Mouse (Mus musculus): ENCODE data around the gene Dcaf15.
A peak's percentile ranks its signal among the peaks of the same experiment; 100 is the strongest.

Gene Dcaf15

DNA sequence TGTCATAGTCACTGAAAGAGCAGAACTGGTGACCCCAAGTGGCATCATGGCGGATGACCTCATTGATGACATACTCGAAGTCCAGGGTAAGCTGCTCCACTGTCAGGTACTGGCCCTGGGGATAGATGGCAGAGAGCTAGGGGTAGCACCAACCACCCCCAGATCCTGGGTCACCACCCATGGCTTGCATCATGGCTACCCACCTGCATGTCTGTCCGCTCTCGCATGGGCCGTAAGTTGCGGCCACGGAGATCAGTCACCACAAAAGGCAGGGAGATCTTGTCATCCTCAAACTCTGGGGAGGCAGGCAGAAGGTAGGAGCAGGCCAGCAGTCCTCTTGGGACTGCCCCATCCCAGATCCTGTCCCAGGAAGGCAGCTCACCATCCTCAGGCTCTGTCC is 6.2 kb downstream of the Dcaf15 start:
- DNase-seq: no peak

DNA sequence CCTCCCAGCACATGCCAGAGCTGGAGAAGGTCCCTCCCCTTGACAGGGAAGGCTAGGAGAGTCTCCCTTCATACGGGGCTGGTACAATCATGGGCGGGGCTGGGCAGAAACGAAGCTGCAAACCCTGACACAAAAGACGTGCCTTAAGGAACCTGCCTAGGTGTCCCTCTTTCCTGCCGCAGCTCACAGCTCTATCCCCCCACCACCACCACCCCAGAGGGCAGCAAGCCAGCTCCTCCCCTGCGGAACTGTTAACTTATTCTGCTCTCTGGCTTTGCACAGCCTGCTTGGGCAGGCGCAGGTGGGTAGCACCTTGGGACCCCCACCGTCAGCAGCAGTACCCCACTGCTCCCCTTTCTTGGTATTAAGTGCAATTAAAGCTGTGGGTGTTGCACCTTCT is 8.5 kb downstream of the Dcaf15 start:
- no peak for DNase-seq

DNA sequence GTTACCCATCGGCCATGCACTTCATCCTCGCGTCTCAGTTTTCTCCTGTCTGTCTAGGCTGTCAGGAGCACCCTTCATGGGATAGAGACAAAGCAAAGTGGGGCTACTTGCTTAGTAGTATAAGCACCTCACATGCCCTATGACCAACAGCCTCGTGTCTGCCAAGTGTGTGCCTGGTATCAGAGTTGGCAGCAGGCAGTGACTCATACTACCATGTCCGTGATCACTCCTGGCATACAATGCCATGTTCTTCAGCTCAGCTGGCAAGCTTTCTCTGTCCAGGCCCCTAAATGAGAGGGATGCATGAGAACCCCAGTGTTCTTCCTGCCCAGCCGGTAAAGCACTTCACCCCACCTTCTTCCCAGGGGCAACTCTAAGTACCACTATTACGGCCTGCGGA is 14.0 kb downstream of the Dcaf15 start:
- DNase-seq: no peak

DNA sequence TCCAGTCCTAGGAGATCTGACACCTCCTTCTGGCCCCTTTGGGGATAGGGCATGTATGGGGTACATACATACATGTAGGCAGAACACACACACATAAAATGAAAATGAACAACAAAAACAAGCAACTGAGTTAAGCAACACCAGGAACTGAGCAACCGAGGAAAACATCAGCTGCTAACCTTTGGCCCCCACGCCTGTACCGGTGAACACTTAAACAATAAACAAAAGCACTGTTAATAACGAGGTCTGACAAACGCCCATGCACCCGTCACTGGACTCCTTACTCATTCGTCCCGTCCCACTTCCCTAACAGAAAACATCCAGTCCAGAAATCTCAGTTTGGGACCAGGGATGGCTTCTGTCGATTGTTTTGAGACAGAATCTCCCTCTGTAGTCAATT is 15.3 kb downstream of the Dcaf15 start:
- DNase-seq: no peak

DNA sequence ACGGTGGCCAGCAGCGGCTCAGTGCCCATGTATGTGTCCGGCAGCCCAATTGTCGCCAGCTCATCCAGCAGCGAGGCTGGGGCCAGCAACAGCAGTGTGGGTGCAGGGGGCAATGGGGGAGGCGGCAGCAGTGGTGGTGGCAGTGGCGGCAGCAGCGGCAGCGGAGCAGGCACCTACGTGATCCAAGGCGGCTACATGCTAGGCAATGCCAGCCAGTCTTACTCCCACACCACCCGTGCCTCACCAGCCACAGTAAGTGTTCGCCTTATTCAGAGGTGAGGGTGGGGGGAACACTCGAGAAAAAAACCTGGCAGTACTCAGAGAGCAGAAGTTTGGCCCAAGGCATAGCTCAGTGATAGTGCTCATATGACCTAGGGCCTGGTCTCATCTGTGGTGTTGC is 16.7 kb downstream of the Dcaf15 start:
- DNase-seq: no peak

DNA sequence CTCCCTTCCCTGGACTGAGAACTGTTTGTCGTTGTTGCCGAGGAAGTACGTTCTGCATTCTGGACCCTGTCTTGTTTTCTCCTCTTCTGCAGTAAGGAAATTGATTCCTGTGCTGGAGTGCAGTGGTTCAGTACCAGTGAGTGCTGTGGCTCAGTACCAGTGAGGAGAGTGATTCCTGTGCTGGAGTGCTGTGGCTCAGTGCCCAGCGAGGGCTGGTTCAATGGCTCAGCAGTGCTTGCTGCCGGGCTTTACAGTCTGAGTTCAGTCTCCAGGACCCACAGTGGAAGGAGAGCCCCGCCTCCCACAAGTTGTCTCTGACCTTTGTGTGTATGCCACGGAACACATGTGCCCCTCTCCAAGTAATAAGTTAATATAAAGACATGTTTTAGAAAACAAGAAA is 17.4 kb downstream of the Dcaf15 start:
- DNase-seq: no peak

DNA sequence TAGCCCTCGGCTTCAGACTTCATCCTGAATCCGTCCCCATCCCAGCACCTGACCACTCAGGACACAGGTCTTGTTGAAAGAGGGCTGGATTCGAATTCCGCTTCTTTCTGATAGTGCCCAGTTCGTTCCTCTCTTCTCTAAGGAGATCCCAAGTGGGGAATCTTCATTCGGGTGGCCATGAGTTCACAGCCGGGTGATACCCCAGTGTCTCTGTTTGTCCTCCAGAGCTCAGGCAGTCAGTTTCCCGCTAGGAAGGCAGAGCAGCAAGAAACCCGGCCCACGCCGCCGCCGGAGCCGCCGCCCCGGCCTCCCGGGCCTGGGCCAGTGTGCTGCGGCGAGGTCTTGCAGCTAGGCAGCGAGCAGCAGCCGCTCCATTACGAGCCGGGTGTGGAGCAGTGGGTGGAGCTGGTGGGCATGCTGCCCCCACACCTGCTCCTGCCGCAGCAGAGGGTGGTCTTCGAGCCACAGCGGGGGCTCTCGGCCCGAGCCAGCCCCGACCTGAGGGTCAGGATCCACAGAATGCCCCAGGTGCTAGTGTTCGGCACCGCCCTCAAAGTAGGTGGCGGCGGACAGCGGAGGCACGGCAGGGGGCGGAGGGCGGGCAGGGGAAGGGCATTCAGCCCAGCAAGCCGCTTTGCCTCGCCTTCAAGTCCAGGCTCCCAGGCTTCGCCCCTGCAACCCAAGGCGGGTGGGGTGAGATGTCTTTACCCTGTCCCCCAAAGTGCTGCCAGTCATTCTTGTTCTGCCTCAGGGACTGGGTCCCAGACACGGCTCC is 20.0 kb downstream of the Dcaf15 start:
- DNase-seq: peak; percentile 24 to 38

DNA sequence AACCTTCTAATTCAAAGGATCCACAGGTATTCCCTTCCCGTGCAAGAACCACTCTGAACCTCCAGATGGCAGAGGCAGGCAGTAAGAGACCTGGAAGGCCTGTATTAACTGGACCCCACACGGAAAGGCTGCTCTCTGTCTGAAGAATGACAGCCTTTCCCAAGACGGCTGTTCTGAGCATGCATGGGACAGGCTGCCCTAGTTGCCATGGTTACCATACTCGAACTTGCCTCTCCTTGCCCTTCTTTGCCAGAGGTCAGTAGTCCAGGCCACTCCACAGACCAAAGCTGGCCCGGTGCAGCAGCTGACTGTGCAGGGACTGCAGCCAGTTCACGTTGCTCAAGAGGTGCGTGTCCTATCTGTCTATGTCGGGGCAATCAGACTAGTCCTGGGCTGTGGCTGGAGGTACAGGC is 20.7 kb downstream of the Dcaf15 start:
- DNase-seq: peak; percentile 42 to 52

DNA sequence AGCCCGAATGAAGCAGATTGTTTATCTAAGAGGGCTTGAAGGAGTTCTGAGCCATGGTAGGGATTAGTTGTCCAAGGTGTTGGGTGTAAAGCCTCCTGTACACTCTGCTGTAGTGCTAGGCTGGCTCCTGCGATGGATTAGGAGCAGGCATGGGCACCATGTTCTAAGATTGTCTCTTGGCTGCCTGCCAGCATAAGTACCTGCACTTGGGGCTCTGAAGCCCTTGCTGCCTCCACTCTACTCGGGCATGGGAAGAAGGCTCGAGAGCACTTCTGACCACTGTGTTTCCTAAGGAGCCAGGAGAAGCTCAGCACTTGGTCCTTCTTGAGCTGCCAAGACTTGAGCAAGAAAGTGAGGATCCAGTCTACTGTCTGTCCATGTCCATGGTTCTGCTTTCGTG is 25.4 kb downstream of the Dcaf15 start:
- DNase-seq: no peak

DNA sequence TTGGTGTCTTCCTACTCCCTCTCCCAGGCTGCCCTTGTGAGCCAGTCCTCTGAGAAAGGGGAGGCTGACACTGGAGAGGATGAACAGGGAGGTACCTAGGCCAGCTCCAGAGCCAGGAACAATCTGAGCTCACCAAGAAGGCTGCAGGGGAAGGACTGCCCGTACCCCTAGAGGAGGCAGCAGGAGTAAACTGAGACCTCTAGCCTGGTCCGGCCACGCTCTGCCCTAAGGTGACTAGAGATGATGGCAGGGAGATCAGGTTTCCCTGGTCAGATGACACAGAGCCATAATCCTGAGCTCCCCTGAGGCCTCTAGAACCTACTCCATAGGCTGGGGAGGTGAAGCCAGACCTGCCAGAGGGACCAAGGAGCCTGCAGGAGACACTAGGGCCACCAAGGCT is 27.7 kb downstream of the Dcaf15 start:
- no peak for DNase-seq

DNA sequence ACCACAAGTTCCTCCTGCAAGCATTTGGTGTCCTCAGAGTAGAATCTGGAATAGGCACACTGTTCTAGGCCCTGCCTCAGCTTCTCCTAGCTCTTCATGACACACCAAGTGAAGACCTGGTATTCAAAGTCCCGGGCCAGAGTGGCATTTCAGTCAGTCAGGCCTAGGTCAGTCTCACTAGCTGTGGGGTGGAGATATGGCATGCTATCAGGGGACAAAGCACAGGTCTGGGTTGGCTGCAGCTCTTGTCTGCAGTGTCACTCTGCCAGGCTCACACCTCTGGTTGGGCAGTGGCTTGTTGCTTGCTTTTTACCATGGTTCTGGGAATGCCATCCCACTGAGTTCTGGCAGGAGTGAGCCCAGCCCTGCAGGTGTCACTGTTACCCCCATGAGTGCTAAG is 28.2 kb downstream of the Dcaf15 start:
- DNase-seq: no peak

DNA sequence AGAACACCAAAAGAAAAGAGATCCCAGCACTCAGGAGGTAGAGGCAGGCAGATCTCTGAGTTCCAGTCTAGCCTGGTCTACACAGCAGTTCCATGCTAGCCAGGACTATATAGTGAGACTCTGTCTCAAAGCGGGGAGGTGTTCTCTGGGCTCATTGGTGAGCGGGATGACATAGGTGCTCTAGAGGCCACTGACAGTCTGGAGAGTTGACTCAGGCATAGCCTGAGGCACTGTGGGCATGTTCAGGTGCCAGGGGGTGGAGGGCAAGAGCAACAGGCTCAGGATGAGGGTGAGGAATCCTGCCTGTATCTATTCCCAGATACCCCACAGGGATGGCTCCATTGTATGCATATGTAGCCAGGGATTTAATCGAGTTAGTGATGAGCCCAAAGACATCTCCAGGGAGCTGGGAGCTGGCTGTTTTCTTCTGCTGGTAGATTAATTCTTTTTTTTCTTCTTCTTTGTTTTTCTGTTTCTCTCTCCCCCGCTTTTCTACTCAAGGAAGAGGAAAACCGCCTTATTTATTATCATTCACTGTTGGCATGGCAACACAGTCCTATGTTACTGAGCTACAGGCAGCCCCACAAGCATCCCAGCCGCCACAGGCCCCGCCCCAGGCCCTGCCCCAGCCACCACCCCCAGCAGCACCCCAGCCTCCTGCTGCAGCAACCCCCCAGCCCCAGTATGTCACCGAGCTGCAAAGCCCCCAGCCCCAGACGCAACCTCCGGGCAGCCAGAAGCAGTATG is 31.2 kb downstream of the Dcaf15 start:
- no peak for DNase-seq

DNA sequence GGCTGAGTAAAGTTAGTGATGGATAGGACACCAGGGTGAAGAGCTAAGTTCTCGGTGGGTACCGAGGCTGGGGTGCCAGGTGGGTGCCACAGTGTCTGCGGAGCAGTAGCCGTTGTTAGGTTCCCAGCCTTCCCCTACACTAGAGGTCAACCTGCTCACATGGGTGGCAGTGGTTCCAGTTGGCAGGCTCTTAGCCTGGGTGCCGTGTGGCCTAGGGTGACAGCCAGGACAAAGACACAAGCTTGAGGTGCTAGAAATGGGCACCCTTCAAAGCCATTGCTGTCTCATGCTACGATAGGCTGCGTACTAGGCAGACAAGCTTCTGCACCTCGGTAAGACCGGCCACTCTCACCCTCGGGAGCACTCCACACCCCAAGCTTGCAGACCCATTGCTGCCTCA is 32.2 kb downstream of the Dcaf15 start:
- no peak for DNase-seq

DNA sequence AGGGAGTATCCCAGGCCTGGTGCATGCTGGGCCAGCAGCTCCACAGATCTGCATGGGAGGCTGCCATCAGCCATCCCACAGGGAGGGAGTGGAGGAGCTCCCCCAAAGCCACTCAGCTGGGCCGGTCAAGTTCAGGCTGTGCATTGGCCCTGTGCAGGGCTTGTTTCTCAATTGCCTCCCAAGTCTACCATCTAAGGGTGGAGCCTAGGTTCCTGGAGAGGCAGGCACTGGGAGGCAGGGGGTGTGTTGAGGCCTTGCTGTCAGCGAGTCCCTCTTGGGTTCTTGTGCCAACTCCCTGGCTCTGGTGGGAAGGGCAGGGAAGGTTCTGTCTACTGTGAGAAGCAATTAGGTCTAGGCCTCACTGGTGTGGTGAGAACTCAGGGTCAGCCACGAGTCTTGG is 32.6 kb downstream of the Dcaf15 start:
- no peak for DNase-seq

DNA sequence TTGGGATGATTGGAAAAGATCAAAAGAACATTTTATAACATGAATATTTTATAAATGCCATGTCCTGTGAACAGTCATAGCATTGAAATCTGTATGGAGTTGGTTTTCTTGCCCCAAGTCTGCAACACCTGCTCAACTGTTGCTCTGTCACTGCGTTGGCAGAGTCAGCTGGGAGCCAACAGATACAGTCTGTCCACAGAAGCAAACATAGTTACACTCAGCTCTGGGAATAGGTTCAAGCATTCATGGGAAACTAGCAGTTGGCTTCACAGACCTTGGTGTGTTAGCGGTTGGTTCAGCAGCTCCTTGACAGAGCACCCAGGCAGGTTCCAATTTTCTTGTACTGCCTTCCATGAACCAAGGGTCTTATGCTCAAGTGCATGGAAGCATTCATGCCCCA is 33.9 kb downstream of the Dcaf15 start:
- no peak for DNase-seq

DNA sequence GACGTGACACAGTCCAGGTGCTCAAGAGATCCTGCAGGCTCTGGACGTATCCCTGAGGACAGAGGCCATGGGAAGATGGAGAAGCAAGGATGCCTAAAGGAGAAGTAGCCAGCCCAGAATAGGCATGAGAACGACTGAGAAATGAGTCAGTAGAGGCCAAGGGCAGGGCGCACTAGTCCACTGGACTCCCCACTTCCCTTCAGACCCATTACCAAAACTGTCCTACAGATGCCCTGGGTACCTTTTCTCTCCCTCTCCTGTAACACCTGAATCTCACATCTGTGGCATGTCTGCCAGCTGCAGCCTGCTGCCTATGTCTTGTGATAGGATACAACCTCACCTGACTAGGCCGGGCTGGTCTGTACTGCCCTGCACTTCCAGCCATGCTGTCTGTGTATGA is 34.3 kb downstream of the Dcaf15 start:
- no peak for DNase-seq

DNA sequence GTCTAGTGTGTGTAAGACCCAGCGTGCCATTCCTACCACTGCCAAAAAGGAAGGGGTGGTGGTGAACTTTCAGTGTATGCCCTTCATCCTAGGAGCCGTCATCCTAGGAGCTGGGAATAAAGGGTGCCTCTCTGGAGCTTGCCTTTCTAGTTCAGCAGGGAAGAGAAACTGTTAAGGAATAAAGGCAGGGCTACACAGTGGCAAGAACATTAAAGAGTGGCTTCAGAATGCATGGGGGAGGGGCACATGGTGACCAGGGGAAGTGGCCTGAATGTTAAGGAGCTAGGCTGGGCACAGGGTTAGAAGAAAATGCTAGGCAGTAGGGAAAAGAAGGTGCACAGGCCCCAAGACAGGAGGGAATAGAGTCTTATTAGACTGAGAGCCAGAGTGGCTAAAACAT is 34.8 kb downstream of the Dcaf15 start:
- DNase-seq: no peak

DNA sequence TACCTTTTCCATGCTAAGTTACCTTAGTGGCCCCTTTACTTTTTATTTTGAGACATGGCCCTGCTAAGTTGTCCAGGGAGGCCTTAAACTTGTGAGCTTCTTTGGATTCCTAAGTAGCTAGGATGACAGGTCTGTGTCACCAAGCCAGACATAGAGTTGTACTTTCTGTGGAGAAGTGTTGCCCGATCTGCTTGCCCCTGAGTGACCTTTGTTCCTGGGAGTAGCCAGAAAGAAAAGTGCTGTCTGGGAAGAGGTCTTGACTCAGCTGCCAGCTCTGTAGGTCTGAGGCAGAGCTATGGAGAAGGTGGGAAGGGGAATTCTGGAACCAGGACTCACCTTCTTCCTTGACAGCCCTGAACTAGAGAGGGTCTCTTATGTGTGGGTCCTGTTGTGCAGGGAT is 35.4 kb downstream of the Dcaf15 start:
- no peak for DNase-seq

DNA sequence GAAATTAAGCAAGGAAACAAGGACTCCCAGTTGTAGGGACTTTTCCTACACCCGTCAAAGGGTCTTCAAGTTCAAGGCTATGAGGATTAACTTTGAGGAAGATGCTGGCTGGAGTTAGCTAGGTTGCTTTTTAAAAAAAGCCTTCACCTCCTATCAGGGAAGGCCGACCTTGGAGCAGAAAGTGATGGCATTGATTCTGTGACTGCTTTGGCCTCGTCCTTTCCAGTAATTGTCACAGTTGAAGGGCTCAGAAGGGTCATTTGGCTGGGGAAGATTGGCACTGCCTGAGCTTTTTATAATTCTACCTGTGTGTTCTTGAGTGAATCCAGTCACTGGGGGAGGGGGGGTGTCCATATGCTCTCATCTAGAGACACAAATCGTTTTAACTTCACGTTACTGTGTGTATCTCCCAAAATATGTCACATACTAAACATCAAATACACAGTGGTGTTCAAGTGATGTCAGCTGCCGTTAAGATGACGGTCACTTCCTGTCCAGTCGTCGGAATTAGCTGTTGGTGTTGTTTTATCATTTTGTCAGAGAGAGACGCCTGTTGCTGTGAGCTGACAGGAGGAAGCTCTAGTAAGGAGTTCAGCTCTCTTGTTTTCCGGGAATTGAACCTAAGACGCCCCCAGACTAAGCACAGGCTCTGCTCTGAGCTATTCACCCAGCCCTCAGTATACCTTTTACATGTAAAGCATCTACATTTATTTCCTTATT is 36.1 kb downstream of the Dcaf15 start:
- no peak for DNase-seq

DNA sequence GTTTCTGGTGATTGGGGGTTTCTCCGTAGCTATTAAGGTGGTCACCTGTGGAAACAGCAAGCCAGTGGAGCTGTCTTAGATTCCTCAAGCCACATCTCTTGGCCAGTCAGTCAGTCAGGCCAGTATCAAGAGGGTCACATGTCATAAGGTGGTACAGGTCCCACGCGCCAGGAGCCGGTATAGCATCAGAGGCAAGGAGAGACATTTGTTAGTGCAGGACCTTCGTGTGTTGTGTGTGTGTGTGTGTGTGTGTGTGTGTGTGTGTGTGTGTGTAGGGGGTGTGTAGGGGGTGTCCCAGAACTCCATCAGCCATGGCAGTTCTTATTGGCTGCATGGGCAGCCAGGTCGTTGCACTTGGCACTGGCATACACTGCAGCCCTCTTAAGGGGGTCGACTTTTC is 36.7 kb downstream of the Dcaf15 start:
- DNase-seq: no peak

DNA sequence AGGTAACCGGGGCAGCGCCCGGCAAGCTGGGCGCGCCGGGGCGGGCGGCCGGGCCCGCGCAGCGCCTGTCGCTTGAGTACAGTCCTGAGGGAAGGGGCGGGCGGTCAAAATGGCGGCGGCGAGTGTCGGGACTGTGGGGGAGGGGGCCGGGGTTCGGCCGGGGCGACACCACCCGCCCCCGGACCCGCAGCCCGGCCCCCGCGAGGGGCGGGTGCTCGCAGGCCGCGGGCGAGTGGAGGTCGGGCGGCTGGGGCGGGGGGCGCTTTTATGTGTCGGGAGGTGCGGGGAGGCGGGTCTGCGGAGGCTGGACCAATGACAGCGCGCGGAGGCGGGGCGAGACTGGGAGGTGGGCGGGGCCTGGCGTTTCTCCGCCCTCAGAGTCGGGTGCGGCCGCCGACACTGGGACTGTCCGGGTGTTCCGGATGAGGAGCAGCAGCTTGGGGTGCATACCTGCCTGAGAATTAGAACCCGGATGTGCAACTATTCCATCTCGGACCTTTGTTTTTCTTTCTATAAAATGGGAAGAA is 37.5 kb downstream of the Dcaf15 start:
- DNase-seq: peak; percentile 98 to 99

DNA sequence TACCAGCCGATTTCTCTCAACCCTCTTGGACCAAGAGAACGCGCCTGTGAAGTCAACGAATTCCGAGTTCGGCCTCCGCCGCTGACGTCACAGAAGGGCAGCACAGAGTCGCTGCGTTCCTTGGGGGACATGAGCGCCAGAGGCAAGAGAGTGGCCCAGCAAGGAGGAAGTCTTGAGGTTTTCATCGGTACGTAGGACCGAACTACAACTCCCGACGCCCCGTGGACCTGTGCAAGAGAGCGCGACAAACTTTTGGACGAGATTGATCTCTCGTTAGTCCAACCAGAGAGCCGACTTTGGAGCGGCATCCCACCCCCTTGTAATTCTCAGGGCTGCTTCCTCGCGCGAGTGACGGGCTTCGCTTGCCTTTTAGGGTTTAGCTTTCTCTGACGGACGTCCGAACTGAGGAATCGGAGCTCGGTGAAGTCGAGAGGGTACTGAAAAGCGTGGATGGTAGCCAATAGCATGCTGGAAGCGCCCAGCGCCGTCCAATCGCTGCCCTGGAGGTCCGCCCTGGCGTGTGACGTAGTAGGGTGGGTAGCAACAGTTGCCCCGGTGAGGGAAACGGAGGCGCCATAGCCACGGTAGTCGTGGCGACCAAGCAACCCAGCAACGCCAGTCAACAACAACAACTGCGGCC is 38.2 kb downstream of the Dcaf15 start, which contains the start of gene Rfx1:
Rfx1 (plus strand) TSS at position 544 of the 640 bp plus-strand sequence.
- peak; percentile 99 to 100 for DNase-seq

DNA sequence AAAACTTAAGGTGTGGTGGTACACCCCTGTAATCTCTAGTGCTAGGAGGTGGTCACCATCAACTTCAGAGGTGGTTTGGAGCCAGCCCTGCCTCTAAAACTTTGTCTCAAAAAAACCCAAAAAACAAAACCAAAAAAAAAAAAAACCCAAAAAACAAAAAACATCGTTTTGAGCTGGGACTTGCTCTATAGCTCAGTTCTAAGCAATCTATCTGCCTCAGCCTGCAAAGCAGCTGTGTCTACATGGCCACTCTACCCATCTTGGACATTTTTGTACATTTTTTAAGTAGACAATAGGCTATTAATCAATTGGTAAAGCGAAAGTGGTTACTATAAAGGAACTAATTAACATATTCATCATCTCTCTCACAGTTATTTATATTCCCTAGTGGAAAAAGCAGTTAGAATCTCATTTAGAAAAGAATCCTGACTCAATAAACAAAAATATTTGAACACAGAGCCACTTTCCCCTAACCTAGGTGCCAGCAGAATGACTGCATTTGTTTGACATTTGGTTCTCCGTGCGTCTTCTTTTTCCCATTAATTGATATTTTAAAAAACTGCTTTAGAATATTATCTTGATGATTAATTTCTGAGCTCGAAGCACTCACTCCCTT is 39.0 kb downstream of the Dcaf15 start:
- no peak for DNase-seq

Data from cerebellum, postnatal 10 days (tissue).